Mouse (Mus musculus) yolk sac, embryonic 10.5 days (tissue): ENCODE results near the gene Apoh.

Experiments
- DNase-seq: peaks from one replicate; pipeline ENCODE4 v3.0.0-alpha.2; 2017; ENCODE audit warnings: low spot score

Gene Apoh

DNA sequence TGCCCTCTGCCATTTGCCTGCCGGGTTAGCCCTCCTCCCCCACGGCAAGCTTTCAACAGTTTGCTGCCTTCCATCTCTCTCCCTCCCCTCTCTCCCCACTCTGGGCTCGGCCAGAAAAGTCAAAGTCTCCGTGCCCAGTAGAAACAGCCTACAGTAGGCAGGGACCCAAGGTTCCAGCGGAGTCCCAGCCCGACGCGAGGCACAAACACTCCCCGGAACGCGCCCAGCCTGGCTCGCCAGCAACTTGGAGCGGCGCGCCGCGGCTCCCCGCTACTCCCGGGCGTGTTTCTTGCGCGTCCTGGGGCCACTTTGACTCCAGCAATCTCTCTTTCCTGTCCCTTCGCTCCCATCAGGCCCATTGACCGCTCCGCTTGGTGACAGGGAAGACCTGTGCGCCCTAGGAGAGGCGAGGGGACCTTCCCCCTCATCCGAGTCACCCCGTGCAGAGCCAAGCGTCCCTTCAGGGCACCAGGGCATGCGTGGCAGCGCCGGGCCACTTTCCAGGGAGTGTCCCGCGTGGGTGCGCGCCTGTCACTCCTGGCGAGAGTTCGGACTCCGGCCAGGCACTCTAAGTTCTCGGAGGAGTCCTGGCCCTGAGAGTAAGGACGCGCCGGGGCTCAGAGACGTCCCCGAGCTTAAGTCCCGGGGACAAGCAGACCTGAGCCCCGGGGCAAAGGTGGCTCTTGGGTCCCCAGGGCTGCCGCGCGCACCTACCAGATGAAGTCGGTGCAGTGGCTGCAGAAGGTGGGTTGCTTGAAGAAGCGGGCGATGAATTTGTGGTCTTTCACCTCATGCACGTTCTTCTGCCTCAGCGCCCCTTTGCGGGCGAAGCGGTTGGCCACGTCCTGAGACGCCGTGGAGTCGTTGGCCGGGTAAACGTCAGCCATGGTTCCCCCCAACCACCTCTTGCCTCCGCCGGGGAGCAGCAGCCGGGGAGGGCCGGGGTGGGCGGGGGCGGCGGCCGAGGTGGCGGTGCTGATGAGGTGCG is at the start of gene Apoh:
Gene Apoh (plus strand): TSS at position 574 of the 988 bp plus-strand sequence.
- peak; percentile 29 for DNase-seq

DNA sequence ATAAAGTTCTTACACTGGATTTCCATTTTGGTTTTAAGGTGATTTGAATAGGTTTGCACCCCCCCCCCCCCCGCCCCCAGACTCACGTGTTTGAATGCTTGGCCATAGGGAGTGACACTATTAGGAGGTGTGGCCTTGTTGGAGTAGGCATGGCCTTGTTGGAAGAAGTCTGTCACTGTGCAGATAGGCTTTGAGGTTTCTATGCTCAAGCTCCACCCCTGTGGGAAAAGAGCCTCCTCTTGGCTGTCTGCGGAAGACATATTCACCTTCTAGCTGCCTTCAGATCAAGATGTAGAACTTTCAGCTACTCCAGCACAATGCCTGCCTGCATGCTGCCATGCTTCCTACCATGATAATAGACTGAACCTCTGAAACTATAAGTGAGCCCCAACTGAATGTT is 49.3 kb upstream of the Apoh start:
- no peak for DNase-seq

DNA sequence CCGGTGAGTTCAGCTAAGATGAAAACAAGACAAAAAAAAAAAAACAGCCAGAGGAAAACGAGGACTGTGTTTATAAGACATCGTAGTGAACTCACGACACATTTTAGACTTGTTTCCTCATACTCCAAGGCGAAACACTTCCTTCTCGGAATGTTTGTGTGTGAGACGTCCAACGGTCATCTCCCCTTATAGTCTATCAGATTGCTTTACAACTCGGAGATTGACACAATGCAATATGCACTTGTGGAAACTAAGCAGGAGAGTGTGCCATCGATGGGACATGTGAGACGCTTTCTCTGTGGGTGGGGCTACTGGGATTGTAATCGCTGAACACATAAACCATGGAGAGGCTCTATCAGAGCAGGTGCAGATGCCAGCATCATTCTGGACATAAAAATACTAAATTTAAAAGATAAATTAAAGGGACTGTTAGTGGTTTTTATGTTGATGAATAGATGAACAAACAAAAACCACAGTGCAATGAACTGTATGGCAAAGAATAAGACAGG is 48.8 kb upstream of the Apoh start:
- no peak for DNase-seq

DNA sequence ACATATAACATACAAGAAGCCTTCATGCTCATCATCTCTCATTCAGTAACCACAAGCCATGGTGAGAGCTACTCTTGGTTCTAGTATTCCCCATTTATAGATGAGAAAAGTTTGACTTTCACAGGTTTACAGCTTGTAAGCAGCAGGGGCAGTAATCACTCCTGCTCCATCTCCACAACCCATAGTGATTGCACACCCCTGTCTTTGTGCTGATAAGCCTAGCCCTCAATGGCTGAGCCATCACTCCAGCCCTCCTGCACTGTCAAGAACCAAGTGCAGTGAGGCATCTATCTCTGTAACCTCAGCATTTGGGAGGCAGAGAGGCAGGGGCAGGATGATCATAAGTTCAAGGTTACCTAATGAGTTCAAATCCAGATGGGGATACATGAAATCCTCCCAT is 47.8 kb upstream of the Apoh start:
- DNase-seq, result no peak

DNA sequence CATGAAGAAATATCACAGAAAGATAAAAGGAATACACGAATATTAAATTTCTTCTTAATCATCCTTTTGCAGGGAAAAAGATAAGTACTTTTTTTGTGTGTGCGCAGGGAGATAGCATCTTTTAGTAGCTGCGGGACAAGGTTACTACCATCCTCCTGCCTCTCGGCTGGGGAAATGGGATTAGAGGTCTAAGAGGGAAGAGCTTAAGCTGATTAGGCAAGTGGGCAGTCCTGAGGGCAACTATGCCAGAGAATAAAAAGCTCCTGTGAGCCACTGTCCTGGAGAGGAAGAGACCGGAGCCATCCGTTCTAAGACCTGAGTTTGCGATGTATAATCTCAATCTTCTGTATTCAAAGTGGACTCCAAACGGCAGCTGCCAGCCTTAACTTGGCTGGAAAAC is 45.2 kb upstream of the Apoh start:
- DNase-seq, result no peak

DNA sequence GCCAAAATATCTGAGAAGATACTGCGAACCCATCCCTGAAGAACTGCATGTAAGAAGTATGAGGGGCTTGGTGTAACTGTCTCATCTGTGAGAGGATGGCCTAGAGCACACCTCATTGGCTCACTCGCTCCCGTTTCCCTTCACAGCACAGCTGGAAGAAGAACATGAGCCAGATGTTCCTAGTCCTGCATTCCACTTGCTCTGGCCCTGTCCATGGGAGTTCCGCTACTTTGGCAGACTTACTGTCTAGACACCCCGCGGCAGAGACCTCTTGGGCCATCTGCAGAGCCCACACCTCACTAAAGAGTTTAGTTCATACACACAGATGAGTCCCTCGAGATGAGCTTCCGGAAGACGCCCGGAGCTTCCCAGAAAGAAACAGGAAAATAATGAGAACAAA is 43.2 kb upstream of the Apoh start:
- DNase-seq, result no peak

DNA sequence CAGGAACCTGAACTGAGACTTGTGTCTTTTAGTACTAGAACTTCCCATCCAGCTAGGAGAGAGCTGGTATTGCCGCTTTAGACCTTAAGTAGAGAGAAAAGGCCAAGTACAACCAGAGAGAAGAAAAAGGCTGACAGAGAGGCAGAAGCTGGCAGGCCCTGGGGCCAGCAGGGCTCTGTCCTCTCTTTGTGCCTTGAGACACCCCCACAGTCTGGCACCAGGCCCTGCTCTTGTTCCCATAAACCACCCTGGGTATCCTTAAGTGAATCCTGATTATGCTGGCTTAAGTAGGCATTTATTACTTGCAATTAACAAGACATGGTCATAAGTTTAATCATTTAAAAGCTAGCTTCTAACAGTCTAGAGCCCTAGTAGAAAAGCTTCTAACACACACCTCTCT is 42.7 kb upstream of the Apoh start:
- no peak for DNase-seq

DNA sequence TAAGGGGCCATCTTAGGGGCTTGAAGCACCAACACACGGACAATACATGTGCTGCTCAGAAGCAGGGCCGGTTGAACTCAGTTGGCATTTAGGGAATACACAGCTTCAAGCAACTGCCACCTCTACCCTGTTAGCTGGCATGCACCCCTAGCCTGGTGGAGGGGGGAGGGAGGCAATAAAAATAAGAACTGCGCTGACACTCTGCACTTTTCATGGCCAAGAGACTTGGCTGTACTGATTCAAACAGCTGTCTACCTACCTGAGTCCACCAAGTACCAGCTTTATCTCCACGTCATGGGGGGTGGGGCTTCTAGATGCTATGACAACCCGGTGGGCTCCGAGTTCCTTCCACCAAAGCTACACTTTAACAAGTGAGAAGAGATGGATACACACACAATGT is 42.1 kb upstream of the Apoh start:
- no peak for DNase-seq

DNA sequence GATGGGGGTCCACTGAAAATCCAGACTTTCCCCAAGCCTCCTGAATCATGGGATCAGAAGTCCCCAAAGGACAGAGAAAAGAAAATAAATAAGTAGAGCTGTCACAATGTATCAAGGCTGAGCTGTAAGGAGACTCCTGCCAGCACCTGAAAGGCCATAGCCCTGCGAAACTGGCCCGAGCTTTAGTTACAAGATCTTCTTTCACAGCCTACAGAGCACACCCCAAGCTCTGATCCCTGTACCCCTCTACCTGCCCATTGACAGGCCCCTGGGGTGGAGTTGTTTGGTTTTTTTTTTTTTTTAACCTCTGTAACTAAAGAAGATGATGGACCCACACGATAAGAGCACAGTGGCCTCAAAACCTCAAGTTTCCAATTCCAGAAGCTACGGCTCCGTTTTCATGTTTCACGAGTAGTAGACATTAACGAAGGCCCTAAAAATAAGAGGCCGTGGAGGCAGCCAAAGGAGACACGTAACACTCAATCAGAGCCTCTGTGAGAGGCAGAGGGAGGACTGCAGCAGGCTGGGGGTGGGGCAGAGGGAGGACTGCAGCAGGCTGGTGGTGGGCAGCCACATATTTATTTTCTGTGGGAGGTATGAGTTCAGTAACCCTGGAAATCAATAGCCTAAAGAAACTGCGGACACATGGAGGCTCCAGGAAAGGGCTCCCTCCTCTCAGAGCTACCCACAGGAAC is 41.2 kb upstream of the Apoh start:
- no peak for DNase-seq

DNA sequence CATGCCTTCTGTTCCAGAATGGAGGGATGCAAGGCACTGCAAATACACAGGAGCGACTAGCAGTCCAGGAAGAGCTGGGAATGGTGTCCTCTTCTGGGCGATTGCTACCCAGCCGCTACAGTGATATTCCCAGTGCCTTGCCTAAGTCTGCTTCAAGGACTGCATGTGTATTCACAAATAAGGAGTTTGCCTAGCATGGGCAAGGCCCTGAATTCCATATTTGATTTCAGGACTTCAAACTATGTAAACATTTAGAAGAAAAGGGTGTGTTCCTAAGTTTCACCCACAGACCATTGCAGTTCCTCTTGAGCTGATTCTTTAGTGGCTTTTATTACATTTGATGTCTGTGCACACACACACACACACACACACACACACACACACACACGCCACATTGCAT is 39.4 kb upstream of the Apoh start:
- DNase-seq, result no peak

DNA sequence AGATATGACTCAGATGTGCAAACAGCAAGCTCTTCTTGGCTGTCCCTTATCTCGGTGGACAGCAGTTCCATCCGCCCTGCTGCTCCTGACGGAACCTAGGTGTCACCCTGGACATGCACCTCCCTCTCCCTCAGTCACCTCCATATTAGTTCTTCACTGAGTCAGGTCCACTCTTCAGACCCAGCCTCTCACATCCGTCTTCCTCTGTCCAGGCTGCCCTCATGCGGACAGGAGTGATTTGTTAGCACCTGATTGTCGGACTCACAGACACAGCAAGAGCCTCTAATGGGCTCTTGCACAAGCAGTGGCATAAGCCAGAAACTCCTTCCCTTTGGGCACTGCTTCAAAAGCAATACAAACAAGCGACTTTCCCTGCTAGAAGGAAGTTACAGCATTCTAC is 35.9 kb upstream of the Apoh start:
- DNase-seq, result no peak

DNA sequence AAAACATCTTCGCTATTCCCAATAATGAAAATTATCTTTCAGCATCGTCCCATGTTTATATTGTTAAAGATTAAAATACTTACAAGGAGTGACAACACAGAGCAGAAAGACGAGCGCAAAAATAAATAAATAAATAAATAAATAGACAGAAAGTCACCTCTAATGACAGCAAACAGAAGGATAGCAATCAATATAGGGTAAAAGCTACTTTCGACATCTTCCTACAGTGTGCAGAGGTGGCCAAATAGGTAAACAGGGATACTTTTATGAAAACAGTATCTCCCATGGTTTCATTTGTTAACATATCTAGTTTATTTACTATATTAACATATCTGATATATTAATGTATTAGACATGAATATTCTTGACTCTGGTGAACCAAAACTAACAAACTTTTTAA is 34.9 kb upstream of the Apoh start:
- DNase-seq, result no peak

DNA sequence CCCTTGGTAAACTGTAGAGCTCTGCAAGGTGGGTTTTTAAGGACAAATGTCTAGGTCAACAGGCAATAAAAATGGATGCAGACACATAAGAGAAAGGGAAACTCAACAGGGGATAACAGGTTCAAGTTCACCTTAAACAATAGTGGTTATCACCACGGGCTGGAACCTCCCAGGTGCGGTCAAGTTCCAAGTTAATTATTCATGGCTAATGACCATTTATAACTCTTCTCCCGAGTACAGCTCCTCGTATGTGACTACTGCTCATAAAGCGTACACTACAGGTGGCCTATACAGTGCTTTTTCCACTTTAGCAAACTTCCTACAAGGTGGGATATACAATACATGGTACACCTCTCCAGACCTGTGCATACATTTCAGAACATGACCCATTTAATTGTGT is 33.4 kb upstream of the Apoh start:
- DNase-seq, result no peak

DNA sequence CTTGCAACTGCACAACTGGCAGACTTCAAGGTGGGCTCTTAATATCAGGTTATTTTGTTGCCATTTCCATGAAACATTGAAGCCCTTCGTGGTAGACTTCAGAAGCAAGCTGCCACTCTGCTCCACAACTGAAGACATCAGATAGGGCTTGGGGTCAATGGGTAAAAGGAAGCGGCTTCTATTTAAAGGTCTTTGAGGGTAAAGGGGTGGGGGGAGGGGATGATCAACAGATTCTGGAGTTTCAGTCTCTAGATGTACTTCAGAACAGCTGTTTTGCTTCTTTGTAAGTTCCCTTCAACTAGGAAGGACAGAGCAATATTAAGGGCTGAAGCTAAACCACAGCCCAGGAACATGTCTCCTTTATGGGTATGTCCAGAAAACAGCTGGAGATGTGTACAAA is 31.2 kb upstream of the Apoh start:
- DNase-seq, result no peak

DNA sequence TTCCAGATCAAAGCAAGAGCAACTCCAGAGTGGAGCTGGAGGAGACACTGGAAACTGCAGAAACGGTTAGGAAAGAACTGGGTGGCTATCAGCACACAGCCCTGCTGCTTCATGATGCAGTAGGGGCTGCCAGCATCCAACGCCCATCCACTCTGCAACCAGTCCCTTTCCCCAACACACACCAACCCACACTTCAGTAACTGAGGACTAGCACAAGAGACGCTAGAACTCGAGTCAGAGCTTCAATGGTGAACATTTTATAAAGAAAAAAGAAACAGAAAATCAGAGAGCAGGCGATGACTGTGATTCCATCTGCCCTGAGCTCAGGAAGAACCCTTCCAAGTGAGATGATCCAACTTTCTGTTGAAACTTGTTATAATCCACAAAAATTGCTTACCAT is 30.6 kb upstream of the Apoh start:
- no peak for DNase-seq

DNA sequence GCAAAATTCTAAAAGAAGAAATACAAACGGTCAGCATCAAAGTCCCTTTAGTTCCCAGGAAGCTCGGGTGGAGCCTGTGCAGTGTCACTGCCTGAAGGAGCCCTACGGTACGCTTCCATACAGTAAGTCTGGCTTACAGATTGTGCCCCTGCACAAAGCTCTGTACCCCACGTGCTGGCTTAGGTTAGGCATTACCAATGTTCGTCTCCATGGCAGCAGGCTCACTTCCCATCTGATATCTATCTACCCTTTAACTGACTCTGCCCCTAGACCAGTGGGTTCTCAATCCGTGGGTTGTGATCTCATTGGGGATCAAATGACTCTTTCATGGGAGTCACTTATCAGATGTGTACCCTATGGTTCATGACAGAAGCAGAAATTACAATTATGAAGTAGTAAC is 27.4 kb upstream of the Apoh start:
- DNase-seq, result no peak

DNA sequence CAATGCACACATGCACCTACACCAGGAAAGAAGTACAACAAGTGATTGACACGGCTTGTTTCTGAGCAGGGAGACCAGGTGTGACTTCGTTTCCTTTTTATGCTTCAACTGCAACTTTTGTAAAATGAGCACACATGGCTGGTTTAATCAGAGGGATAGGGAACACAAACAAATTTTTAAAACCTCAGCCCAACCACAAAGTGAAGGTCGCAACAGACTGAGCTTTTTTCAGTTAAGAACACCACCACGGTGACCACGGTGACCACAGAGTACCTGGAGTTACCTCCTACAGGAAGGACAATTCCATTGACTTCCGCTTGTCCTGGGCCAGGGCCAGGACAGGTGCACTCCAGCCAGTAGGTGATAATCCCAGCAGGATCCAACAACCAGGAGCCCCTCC is 25.3 kb upstream of the Apoh start:
- DNase-seq, result no peak

DNA sequence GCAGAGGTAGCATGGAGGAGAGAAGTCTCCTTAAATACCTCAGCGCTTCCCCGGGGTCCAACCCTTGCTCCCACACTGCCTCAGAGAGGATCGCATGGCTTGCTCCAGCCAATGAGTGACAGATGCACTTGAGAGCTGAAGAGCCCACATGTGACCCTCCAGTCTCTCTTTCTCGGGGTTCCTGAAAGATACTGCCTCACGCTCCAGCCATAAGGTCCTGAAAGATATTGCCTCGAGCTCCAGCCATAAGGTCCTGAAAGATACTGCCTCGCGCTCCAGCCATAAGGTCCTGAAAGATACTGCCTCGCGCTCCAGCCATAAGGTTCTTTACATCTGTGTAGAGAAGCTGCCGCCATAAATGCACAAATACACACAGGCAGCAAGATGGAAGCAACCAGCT is 24.0 kb upstream of the Apoh start:
- no peak for DNase-seq

DNA sequence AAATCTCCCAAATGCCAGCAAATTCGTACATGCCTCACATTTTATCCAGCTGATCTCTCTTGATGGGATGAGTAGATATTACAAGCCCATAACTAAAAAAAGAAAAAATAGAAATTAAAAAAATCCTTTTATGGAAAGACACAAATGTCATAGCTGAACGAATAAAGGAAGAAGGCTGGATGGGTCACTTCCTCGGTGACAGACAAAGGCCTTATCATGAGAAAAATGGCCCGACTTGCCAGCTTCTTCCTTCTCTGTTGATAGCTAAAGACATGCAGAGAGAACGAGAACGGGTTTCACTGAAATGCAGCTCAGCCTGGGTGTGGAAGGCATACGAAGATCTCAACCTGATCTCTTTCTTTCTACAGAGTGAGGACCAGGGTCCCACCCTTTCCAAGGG is 22.6 kb upstream of the Apoh start:
- DNase-seq, result no peak

DNA sequence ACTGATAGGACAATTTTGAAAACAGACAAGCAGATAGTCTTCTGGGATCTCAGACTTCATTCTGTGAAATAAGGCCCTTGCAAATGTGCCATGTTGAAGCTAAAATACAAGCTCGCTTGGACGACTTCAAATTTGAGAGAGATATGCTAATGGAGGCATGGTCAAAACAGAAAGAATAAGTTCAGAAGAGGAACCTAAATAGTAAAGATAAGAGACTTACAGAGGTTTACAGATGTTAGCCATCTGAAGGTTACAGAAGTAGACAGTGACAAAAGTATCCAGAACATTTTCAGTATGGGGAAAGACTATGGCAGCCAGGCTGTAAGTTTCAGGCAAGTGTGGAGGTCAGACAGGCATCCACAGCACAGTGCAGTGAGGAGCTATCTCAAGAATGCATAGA is 21.0 kb upstream of the Apoh start:
- no peak for DNase-seq

DNA sequence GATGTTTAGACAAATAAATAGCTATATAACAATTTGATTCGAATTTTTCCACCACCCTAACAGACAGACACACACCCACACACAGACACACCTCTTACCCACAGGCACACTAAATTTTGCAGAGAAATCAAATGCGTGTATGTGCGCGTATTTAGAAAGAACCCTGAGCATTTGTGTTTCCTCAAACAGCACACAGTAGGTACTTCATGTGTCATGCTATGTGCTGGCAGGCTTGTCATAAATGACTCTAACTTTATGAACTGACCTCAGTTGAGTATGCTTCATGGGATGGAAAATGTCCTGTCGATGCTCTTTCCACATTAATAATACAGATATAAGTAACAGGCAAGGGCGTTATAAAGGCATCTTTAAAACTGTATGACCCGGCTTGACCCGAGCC is 17.2 kb upstream of the Apoh start:
- no peak for DNase-seq

DNA sequence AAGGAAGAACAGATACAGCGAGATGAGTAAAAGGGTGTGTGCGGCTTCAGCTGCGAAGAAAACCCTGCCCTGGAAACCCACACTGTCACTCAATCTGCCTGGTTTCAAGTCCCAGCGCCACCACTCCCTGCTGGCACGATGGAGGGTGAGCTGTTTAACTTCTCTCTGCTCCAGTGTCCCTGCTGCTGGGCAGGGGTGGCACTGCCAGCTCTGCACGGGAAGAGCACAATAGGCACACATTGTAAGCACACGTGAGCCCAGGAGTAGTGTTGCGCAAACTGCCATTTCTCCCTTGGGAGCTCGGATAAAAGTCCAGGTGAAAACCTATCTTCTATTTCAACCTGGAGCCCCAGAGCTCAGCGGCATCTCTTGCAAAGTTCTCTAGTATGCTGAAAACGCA is 12.3 kb upstream of the Apoh start:
- no peak for DNase-seq

DNA sequence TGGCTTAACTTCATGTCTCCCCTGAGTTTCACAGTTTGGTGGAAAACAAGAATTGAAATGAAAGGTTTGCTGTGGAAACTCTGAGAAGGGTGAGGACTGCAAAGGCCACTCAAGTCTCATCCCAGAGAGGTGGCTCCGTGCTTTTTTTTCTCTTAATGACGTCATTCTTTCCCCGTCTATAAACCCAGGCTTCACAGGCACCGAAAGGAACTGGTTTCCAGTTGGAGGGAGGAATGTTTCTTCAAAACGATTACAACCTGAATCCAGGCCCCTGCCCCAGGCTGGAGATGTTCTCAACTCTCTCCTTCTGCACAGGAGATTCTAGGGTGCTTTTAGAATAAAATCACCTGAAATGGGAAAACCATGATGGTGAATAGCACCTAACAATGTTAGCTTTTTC is 10.1 kb upstream of the Apoh start:
- DNase-seq, result no peak
